Mouse (Mus musculus) ovary, adult 10 weeks (tissue): ENCODE results near the gene Ppm1a. TPM values are rescaled to one million over a fixed set of nuclear protein-coding genes. Genes with fewer than 3 reads are reported as not detected.

Experiments used
- polyA plus RNA-seq: library from polyadenylated mRNA; stranded (reverse); fragments of 350-450 nt; fragmentation: Illumina TruSeq; extraction: RNeasy Lipid Tissue Mini Kit (QIAGEN cat#74804); gene quantifications from one replicate; pipeline ENCODE4 v1.2.3, GENCODE M21; 2014

The Ppm1a gene
- polyA plus RNA-seq, result 161 TPM

DNA sequence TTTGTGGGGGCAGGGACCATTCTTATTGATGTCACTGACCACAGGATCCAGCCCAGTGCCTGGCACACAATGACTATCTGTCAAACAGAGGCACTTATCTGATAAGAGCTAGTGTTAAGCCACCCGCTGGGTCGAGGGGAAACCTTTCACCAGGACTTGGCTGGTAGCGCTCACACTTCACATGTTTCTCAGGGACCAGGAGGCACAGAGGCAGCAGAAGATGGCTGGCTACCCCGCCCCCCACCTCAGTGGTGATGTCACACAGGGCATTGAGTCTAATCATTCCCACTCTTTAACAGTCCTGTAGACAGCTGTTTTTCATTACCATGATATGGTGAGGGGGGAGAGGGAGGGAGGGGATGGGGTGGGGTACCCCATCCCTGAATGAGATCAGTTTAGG, at the start of gene Ppm1a:
Gene Ppm1a (plus strand): TSS at position 370 of the 400 bp plus-strand sequence.

Other genes starting within 250 kb of the Ppm1a start
- 9.0 TPM for gene Pcnx4, start 221.1 kb upstream of the Ppm1a start, polyA plus RNA-seq
- not detected for gene Gm4756, start 107.8 kb upstream of the Ppm1a start, polyA plus RNA-seq
- gene Dhrs7, start 92.5 kb upstream of the Ppm1a start, polyA plus RNA-seq, result 89.7 TPM
- gene Six6, start 182.4 kb downstream of the Ppm1a start, polyA plus RNA-seq, result not detected
- gene 4930447C04Rik, start 183.3 kb downstream of the Ppm1a start, polyA plus RNA-seq, result 1.6 TPM